16 mouse cellular contexts compared by ENCODE assay signal in the genomic region with DNA sequence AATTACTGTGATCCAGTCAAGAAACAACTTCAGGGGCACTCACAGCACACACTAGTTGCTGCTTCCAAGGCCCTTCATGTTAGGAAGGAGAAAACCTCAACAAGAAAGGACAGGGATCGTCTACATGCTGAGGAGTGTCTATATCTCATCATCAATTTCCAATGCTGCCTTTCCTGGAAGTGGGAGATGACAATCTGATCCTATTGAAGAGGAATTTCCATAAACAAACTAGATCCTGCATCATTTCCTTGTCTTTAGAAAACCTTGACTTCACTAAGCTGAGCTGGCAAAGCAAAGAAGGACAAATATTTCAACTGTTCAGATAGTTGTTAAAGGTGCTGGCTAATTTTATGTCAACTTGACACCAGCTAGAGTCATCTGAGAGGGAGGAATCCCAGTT.
"Had no signal": no experiment of that assay in that cellular context is flagged by ENCODE, and none has a peak within 500 bp of the region (broad histone marks: within the 10 kb centered on the region; RNA-seq: fewer than 3 reads in every experiment).

No protein-coding gene starts in this region.

- H3K4me2 ChIP-seq: neural tube, embryonic 13.5 days; neural tube, embryonic 15.5 days; stomach, embryonic 15.5 days had no signal

- H3K36me3 ChIP-seq: neural tube, embryonic 13.5 days; neural tube, embryonic 15.5 days; stomach, embryonic 15.5 days had no signal

- H3K9me3 ChIP-seq: neural tube, embryonic 13.5 days; neural tube, embryonic 15.5 days; stomach, embryonic 15.5 days had no signal

- H3K4me3 ChIP-seq: neural tube, embryonic 13.5 days; neural tube, embryonic 15.5 days; stomach, embryonic 15.5 days had no signal

- H3K27ac ChIP-seq: neural tube, embryonic 13.5 days; neural tube, embryonic 15.5 days; stomach, embryonic 15.5 days; stomach, postnatal 0 days had no signal

- H3K4me1 ChIP-seq: neural tube, embryonic 13.5 days; neural tube, embryonic 15.5 days; stomach, embryonic 15.5 days had no signal

- DNase-seq: retina, postnatal 1 day; right cerebral cortex, adult 18-20 months; right cerebral cortex, postnatal 14 days; right cerebral cortex, postnatal 25 days; right cerebral cortex, postnatal 4 days; spleen, adult 18-20 months; thymus, adult 18-20 months; thymus, adult 2 months; thymus, postnatal 14 days; thymus, postnatal 25 days; thymus, postnatal 36 days; thymus, postnatal 4 days had no signal

- H3K27me3 ChIP-seq: neural tube, embryonic 13.5 days; neural tube, embryonic 15.5 days; stomach, embryonic 15.5 days had no signal

- H3K9ac ChIP-seq: neural tube, embryonic 13.5 days; neural tube, embryonic 15.5 days; stomach, embryonic 15.5 days had no signal
